Mouse (Mus musculus): ENCODE measurements around the gene Ccdc127. TPM values are rescaled to one million over a fixed set of nuclear protein-coding genes. Genes with fewer than 3 reads are reported as not detected.
A peak's percentile ranks its signal among the peaks of the same experiment; 100 is the strongest.

The Ccdc127 gene
- 27.2 TPM for polyA plus RNA-seq (2012; fragmentation: generic; extraction: Trizol)
- long read RNA-seq, experiment 1, full-length matches to known transcripts, result 53 of 62 reads
- long read RNA-seq, experiment 1, partial matches to known transcripts, result 2 of 62 reads
- long read RNA-seq, experiment 1, other reads (novel, unspliced or antisense), result 7 of 62 reads
- long read RNA-seq, experiment 2, full-length matches to known transcripts, result 195 of 205 reads
- long read RNA-seq, experiment 2, partial matches to known transcripts, result 3 of 205 reads
- long read RNA-seq, experiment 2, other reads (novel, unspliced or antisense), result 7 of 205 reads

GRCm38 (mm10) chr13:74349566-74350434, at the start of gene Ccdc127, which contains the start of gene Sdha:
Ccdc127 (plus strand) TSS chr13:74350309.
Sdha (minus strand) TSS chr13:74350280.
- Histone ChIP-seq H3K4me3 (ENCODE audit: insufficient read depth, poor library complexity, severe bottlenecking) (peak within 1 kb of the TSS; percentile 53), H3ac (ENCODE audit: control insufficient read depth, insufficient read length, low read depth) (peak within 1 kb of the TSS; percentile 85), H3K27me3 (ENCODE audit: control insufficient read depth, insufficient read depth, insufficient read length) (no peaks in the 10 kb centered on the region), H3K79me3 (ENCODE audit: low read depth) (peaks cover 82% of the 10 kb centered on the region), H3K36me3 (ENCODE audit: control insufficient read depth, insufficient read depth) (peaks cover 21% of the 10 kb centered on the region), H3K79me2 (ENCODE audit: control insufficient read depth, insufficient read depth) (peaks cover 100% of the 10 kb centered on the region)
- TF ChIP-seq MYOD1 (IDR thresholded peaks at IDR 0.05; ENCODE audit: control insufficient read depth, insufficient read length, low read depth), result no peak
- TF ChIP-seq USF1 (IDR thresholded peaks at IDR 0.05; ENCODE audit: low read depth), result no peak
- TF ChIP-seq CTCF (IDR thresholded peaks at IDR 0.05; ENCODE audit: control insufficient read depth, insufficient read depth, insufficient read length), result no peak
- TF ChIP-seq MYOG (IDR thresholded peaks at IDR 0.05; ENCODE audit: control insufficient read depth, extremely low read depth, insufficient read length), result no peak
- no peak for TF ChIP-seq MAX (IDR thresholded peaks at IDR 0.05)
- TF ChIP-seq FOSL1 (IDR thresholded peaks at IDR 0.05; ENCODE audit: insufficient read depth, low read length, poor library complexity, severe bottlenecking), result no peak
- TF ChIP-seq CEBPB (IDR thresholded peaks at IDR 0.05; ENCODE audit: low read depth), result no peak

GRCm38 (mm10) chr13:74300925-74301606, 49.0 kb upstream of the Ccdc127 start:
- TF ChIP-seq CTCF (IDR thresholded peaks at IDR 0.05; ENCODE audit: control insufficient read depth, insufficient read depth, insufficient read length), result peak; percentile 83
- no peak for TF ChIP-seq FOSL1 (IDR thresholded peaks at IDR 0.05; ENCODE audit: insufficient read depth, low read length, poor library complexity, severe bottlenecking)
- Histone ChIP-seq H3K79me3 (ENCODE audit: low read depth) (no peaks in the 10 kb centered on the region), H3K4me3 (ENCODE audit: insufficient read depth, poor library complexity, severe bottlenecking) (no peak overlapping the region), H3K27me3 (ENCODE audit: control insufficient read depth, insufficient read depth, insufficient read length) (no peaks in the 10 kb centered on the region), H3ac (ENCODE audit: control insufficient read depth, insufficient read length, low read depth) (no peak overlapping the region), H3K79me2 (ENCODE audit: control insufficient read depth, insufficient read depth) (no peaks in the 10 kb centered on the region), H3K36me3 (ENCODE audit: control insufficient read depth, insufficient read depth) (peaks cover 45% of the 10 kb centered on the region)

DNA sequence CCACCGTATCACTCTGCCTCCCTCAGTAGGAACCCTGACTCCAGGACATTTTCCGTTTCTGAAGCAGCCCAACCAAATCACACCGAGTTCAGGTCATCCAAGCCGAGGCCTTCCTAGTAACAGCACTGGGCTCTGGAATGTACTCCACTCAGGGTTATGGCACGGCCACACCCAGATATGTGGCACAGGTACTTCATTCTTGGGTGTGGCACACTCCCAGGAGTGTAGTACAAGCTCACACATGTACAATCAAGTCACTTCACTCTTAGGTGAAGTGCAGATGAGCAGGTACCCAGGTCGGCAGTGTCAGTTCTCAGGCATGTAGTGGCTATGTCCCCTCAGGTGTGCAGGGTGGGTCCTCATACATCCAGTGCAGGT, 48.5 kb upstream of the Ccdc127 start:
- H3K36me3 ChIP-seq (ENCODE audit: control insufficient read depth, insufficient read depth), result peaks cover 49% of the 10 kb centered on the region
- H3ac ChIP-seq (ENCODE audit: control insufficient read depth, insufficient read length, low read depth), result no peak overlapping the region
- H3K27me3 ChIP-seq (ENCODE audit: control insufficient read depth, insufficient read depth, insufficient read length), result no peaks in the 10 kb centered on the region
- no peak overlapping the region for H3K4me3 ChIP-seq (ENCODE audit: insufficient read depth, poor library complexity, severe bottlenecking)
- no peaks in the 10 kb centered on the region for H3K79me3 ChIP-seq (ENCODE audit: low read depth)
- TF ChIP-seq MYOD1 (IDR thresholded peaks at IDR 0.05; ENCODE audit: control insufficient read depth, insufficient read length, low read depth) (no peak), MAX (IDR thresholded peaks at IDR 0.05) (no peak), MYOG (IDR thresholded peaks at IDR 0.05; ENCODE audit: control insufficient read depth, extremely low read depth, insufficient read length) (no peak), CTCF (IDR thresholded peaks at IDR 0.05; ENCODE audit: control insufficient read depth, insufficient read depth, insufficient read length) (no peak), USF1 (IDR thresholded peaks at IDR 0.05; ENCODE audit: low read depth) (no peak)
- H3K79me2 ChIP-seq (ENCODE audit: control insufficient read depth, insufficient read depth), result no peaks in the 10 kb centered on the region

- no peaks in the 10 kb centered on the region for H3K27me3 ChIP-seq (ENCODE audit: control insufficient read depth, insufficient read depth, insufficient read length)
- TF ChIP-seq USF1 (IDR thresholded peaks at IDR 0.05; ENCODE audit: low read depth) (no peak), MYOG (IDR thresholded peaks at IDR 0.05; ENCODE audit: control insufficient read depth, extremely low read depth, insufficient read length) (no peak), FOSL1 (IDR thresholded peaks at IDR 0.05; ENCODE audit: insufficient read depth, low read length, poor library complexity, severe bottlenecking) (no peak), MYOD1 (IDR thresholded peaks at IDR 0.05; ENCODE audit: control insufficient read depth, insufficient read length, low read depth) (no peak), MAX (IDR thresholded peaks at IDR 0.05) (no peak), CEBPB (IDR thresholded peaks at IDR 0.05; ENCODE audit: low read depth) (no peak), CTCF (IDR thresholded peaks at IDR 0.05; ENCODE audit: control insufficient read depth, insufficient read depth, insufficient read length) (no peak)
These were observed 47.8 kb upstream of the Ccdc127 start for GRCm38 (mm10) chr13:74302050-74303037.

DNA sequence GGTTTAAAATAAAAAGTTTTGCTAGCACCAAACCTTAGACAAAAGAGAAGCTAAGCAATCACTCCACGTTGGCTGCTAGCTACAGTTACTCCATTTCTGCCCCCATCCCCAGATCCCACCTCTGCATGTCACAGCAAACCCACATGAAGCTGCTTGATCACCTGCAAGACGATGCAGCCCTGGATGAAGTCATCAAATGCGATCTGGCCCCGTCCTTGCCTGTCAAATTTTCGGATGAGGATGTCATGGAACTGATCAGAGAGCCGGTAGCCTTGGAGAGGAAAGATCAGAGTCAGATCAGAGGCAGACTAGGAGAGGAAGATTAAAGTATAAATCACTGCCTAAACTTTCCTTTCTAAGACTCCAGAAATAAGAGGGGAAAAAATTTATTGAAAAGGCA, 44.7 kb upstream of the Ccdc127 start:
- Histone ChIP-seq H3K79me3 (ENCODE audit: low read depth) (no peaks in the 10 kb centered on the region), H3ac (ENCODE audit: control insufficient read depth, insufficient read length, low read depth) (no peak overlapping the region), H3K4me3 (ENCODE audit: insufficient read depth, poor library complexity, severe bottlenecking) (no peak overlapping the region), H3K36me3 (ENCODE audit: control insufficient read depth, insufficient read depth) (peaks cover 84% of the 10 kb centered on the region), H3K27me3 (ENCODE audit: control insufficient read depth, insufficient read depth, insufficient read length) (no peaks in the 10 kb centered on the region), H3K79me2 (ENCODE audit: control insufficient read depth, insufficient read depth) (no peaks in the 10 kb centered on the region)
- TF ChIP-seq MAX (IDR thresholded peaks at IDR 0.05) (no peak), MYOD1 (IDR thresholded peaks at IDR 0.05; ENCODE audit: control insufficient read depth, insufficient read length, low read depth) (no peak), CEBPB (IDR thresholded peaks at IDR 0.05; ENCODE audit: low read depth) (no peak), FOSL1 (IDR thresholded peaks at IDR 0.05; ENCODE audit: insufficient read depth, low read length, poor library complexity, severe bottlenecking) (no peak), USF1 (IDR thresholded peaks at IDR 0.05; ENCODE audit: low read depth) (no peak), MYOG (IDR thresholded peaks at IDR 0.05; ENCODE audit: control insufficient read depth, extremely low read depth, insufficient read length) (no peak), CTCF (IDR thresholded peaks at IDR 0.05; ENCODE audit: control insufficient read depth, insufficient read depth, insufficient read length) (no peak)

More at GRCm38 (mm10) chr13:74302050-74303037, 47.8 kb upstream of the Ccdc127 start:
- no peak overlapping the region for H3K4me3 ChIP-seq (ENCODE audit: insufficient read depth, poor library complexity, severe bottlenecking)
- no peaks in the 10 kb centered on the region for H3K79me2 ChIP-seq (ENCODE audit: control insufficient read depth, insufficient read depth)
- no peak overlapping the region for H3ac ChIP-seq (ENCODE audit: control insufficient read depth, insufficient read length, low read depth)
- no peaks in the 10 kb centered on the region for H3K79me3 ChIP-seq (ENCODE audit: low read depth)
- peaks cover 54% of the 10 kb centered on the region for H3K36me3 ChIP-seq (ENCODE audit: control insufficient read depth, insufficient read depth)

All from C2C12 (cell line).